Mouse (Mus musculus): ENCODE results near the gene Gm11034. TPM values are rescaled to one million over a fixed set of nuclear protein-coding genes. Genes with fewer than 3 reads are reported as not detected.

Gm11034 gene
- polyA plus RNA-seq, 1 experiment from 2014 or later, result not detected

- Histone ChIP-seq H3K9ac (replicated peaks) (no peak overlapping the region), H3K9me3 (no peaks in the 10 kb centered on the region), H3K4me3 (replicated peaks) (no peak overlapping the region), H3K27ac (no peak overlapping the region), H3K4me2 (no peak overlapping the region), H3K36me3 (peaks cover 88% of the 10 kb centered on the region), H3K27me3 (no peaks in the 10 kb centered on the region), H3K4me1 (replicated peaks) (no peaks in the 10 kb centered on the region)
- ATAC-seq (ENCODE audit: insufficient number of reproducible peaks, insufficient read depth, low FRiP score, low TSS enrichment, low read depth), result no peak
- WGBS, result 90% methylated on average over 3 of the region's 3 CpGs
These were observed 44.3 kb downstream of the Gm11034 start for GRCm38 (mm10) chr8:72169098-72169668.

Other genes with a start within 250 kb of the Gm11034 start
- gene Cyp4f18, start 204.0 kb downstream of the Gm11034 start, polyA plus RNA-seq (2016; fragmentation: Nextera tagmentation; extraction: Ambion mirVana), result 0.66 and 1.3 TPM in 2 replicates
- not detected in 2 replicates for gene Olfr372, start 172.4 kb downstream of the Gm11034 start, polyA plus RNA-seq (2016; fragmentation: Nextera tagmentation; extraction: Ambion mirVana)
- gene Olfr373, start 130.5 kb downstream of the Gm11034 start, polyA plus RNA-seq (2016; fragmentation: Nextera tagmentation; extraction: Ambion mirVana), result not detected in 2 replicates
- gene Olfr374, start 106.6 kb downstream of the Gm11034 start, polyA plus RNA-seq (2016; fragmentation: Nextera tagmentation; extraction: Ambion mirVana), result not detected in 2 replicates
- gene Tpm4, start 78.7 kb downstream of the Gm11034 start, polyA plus RNA-seq (2016; fragmentation: Nextera tagmentation; extraction: Ambion mirVana), result 668 and 683 TPM in 2 replicates
- gene Rab8a, start 52.4 kb downstream of the Gm11034 start, polyA plus RNA-seq (2016; fragmentation: Nextera tagmentation; extraction: Ambion mirVana), result 117 TPM in 2 replicates
- not detected in 2 replicates for gene Hsh2d, start 24.0 kb downstream of the Gm11034 start, polyA plus RNA-seq (2016; fragmentation: Nextera tagmentation; extraction: Ambion mirVana)
- gene Cib3, start 799 bp downstream of the Gm11034 start, polyA plus RNA-seq (2016; fragmentation: Nextera tagmentation; extraction: Ambion mirVana), result not detected in 2 replicates
- gene Fam32a, start 6.1 kb upstream of the Gm11034 start, polyA plus RNA-seq (2016; fragmentation: Nextera tagmentation; extraction: Ambion mirVana), result 63.5 and 64.2 TPM in 2 replicates
- 122 and 123 TPM in 2 replicates for gene Ap1m1, start 26.4 kb upstream of the Gm11034 start, polyA plus RNA-seq (2016; fragmentation: Nextera tagmentation; extraction: Ambion mirVana)
- 30.3 and 32.4 TPM in 2 replicates for gene Gm10282, start 91.6 kb upstream of the Gm11034 start, polyA plus RNA-seq (2016; fragmentation: Nextera tagmentation; extraction: Ambion mirVana)
- gene Klf2, start 105.4 kb upstream of the Gm11034 start, polyA plus RNA-seq (2016; fragmentation: Nextera tagmentation; extraction: Ambion mirVana), result 5.3 and 6.0 TPM in 2 replicates
- 71.8 and 74.6 TPM in 2 replicates for gene Eps15l1, start 207.8 kb upstream of the Gm11034 start, polyA plus RNA-seq (2016; fragmentation: Nextera tagmentation; extraction: Ambion mirVana)
- gene Calr3, start 230.2 kb upstream of the Gm11034 start, polyA plus RNA-seq (2016; fragmentation: Nextera tagmentation; extraction: Ambion mirVana), result 0.78 and 1.6 TPM in 2 replicates
- 16.6 and 17.1 TPM in 2 replicates for gene 1700030K09Rik, start 230.2 kb upstream of the Gm11034 start, polyA plus RNA-seq (2016; fragmentation: Nextera tagmentation; extraction: Ambion mirVana)

Data from limb, embryonic 12.5 days (tissue).